In the genomic region with DNA sequence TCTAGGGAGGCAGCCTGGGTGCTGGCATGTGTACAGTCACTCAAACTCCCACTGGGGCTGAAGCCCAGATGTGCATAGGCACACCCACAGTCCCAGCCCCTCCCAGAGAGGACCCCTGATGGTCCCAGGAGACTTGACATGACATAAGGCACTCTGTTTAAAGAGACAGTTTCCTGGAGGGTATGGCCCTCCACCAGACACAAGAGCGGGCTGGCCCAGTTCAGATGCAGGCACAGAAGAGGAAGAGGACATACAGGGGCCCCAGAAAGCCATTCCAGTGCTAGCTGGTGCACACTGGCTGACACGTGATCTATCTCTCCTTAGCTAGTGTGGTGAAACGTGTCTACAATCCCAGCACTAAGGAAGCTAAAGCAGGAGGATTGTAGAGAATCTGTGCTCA, we compare ENCODE assay signal across 19 mouse cellular contexts. TPM values are rescaled to one million over a fixed set of nuclear protein-coding genes. Genes with fewer than 3 reads are reported as not detected.
"Had no signal": no experiment of that assay in that cellular context is flagged by ENCODE, and none has a peak within 500 bp of the region (broad histone marks: within the 10 kb centered on the region; RNA-seq: fewer than 3 reads in every experiment).

No protein-coding gene starts in this region.

- H3K4me3 ChIP-seq: layer of hippocampus, adult 2 months; limb, embryonic 13.5 days; liver, embryonic 15.5 days; neural tube, embryonic 12.5 days had no signal

- DNase-seq: kidney, adult 9 months; kidney, postnatal 10 days; kidney, postnatal 4 days; left cerebral cortex, postnatal 4 days; lung, embryonic 14.5 days; midbrain, embryonic 14.5 days; retina, postnatal 1 day; right cerebral cortex, postnatal 4 days; thymus, adult 18-20 months; thymus, postnatal 14 days had no signal

- H3K9ac ChIP-seq: limb, embryonic 13.5 days; liver, embryonic 15.5 days; lung, embryonic 14.5 days; neural tube, embryonic 12.5 days had no signal

- H3K36me3 ChIP-seq: limb, embryonic 13.5 days; liver, embryonic 15.5 days; neural tube, embryonic 12.5 days had no signal

- H3K27ac ChIP-seq: layer of hippocampus, adult 2 months; limb, embryonic 13.5 days; liver, embryonic 15.5 days; neural tube, embryonic 12.5 days; stomach, postnatal 0 days had no signal

- H3K4me2 ChIP-seq: limb, embryonic 13.5 days; liver, embryonic 15.5 days; lung, embryonic 14.5 days; neural tube, embryonic 12.5 days had no signal

- H3K9me3 ChIP-seq: limb, embryonic 13.5 days; liver, embryonic 15.5 days; neural tube, embryonic 12.5 days had no signal

- H3K4me1 ChIP-seq: limb, embryonic 13.5 days; liver, embryonic 15.5 days; neural tube, embryonic 12.5 days had no signal

- H3K27me3 ChIP-seq: neural tube, embryonic 12.5 days had no signal

RNA-seq across cellular contexts. Expression of gene Hand1, which starts 40.4 kb away (rescaled TPM):
- total RNA-seq: layer of hippocampus, adult 2 months; layer of hippocampus, postnatal 10 days; left cerebral cortex, postnatal 4 days; liver, adult 2 months; monocyte, adult 5-6 weeks had no signal
- polyA plus RNA-seq: liver, adult 2 months; lung, embryonic 14.5 days; midbrain, embryonic 14.5 days; spleen, adult 2 months had no signal
